Mouse (Mus musculus) spleen, embryonic (tissue): ENCODE measurements around the gene Zfp870.

Experiments used
- CTCF ChIA-PET: fragments of 350-600 bp; sonication (Branson Sonifier 250); formaldehyde crosslinking; loops from one replicate; lab custom pipeline; 2022; lab: Charles Lee

The Zfp870 gene

DNA sequence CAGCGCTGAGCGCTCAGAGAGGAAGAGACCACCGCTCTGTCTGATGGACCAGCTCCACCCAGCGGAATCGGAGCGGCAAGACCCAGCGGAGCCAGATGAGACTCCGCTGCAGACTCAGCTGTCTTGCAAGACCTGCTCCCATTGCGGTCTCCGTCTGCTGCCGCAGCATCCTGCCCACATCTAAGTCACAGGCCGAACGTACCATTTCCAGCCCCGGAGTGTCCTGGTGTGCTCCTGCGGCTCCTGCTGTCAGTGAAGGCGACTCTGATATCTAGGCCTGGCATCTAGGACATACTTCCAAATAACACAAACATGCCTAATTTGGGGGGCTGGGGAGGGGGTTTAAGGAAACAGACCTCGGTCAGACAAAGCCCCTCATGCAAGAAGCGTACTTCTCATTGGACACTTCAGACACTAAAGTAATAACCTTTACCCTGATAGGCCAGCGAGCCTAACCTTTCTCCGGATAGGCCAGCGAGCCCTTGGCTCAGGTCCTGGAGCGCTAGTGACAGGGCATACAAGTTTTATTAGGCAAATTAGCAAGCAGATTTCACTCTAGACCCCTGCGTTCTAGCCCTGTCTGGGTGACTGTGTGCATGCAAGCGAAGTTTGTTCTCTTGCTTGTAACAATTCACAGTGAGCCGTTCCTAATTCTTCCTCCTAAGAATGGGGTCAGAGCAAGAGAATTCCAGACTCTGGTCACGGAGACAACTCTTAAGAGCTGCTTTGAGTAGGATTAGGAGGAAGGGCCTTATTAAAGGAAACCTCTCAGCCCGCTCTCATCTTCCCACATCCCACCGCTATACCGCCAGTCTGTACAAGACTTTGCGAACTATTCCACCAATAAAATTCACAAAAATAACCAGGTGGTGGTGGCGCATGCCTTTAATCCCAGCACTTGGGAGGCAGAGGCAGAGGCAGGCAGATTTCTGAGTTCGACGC, at the start of gene Zfp870:
Gene Zfp870 (minus strand): TSS at position 404 of the 942 bp plus-strand sequence.
- CTCF ChIA-PET, result interaction anchor here (0.5 kb wide), 1 partner anchor 25 kb away, joined by 3 read pairs; no protein-coding TSS in a partner anchor

DNA sequence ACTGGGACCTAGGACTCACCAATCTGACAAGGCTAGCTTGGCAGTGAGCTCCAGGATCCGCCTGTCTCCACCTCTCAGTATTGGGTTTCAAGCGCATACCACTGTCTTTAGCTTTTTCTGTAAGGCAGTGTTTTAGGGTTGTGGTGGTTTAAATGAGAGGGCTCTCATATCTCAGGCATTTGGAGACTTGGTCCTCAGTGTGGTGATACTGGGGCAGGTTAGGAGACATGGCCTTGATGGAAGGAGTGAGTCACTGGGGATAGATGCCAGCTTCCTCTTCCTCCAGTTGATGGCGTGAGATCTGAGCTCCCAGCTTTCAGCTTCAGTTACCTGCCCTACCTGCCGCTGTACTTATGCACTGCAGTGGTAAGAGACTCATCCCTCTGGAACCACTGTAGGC, 48.4 kb upstream of the Zfp870 start:
- CTCF ChIA-PET, result interaction anchor here (0.6 kb wide), 1 partner anchor 1042 kb away, joined by 15 read pairs; no protein-coding TSS in a partner anchor

DNA sequence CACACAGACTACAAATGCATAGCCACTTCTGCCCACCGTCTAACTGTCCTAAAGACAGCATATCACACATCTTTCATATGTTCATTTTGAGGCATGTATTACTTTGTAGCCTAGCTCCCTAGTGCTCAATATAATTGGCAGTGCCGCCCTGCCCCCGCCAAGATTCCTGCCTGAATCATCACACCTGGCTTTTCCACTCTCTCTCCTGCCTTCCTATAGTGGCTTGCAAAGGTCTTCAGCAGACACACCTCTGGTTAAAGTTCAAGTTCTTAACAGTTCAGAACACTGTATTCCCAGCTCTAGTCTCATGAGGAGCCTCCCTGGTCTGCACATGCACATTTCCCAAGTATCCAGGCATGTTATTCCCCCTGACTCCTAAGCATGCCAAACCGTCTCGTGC, 36.4 kb upstream of the Zfp870 start:
- CTCF ChIA-PET, result no interaction called here

DNA sequence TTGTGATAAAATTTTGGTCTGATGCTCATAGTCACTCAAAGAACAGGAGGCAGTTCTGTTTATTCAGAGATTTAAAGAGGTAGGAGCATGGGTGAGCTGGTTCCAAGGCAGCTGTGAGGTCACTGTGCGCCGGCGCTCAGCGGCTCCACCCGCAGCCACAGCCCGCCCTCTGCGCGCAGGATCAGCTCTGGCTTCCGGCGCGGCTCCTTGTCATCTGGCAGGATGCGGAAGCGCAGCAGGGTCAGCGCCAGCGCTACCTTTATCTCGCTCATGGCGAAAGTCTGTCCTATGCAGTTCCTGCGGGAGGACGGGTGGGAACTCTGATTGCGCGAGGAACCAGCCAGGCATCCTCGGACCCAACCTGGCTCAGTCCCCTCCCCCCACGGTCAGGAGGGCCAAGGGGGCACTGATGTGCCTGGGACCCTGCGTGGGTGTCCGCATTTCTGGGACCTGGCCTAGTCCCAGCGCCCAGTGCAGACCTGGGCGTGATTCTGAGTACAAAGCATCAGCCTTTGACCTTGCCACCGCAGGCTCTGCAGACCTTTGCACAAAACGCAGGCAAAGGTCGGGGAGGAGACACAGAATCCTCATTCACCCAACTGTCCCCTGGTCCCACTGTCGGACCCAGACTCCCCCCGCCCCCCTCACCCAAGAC, 33.3 kb upstream of the Zfp870 start:
- CTCF ChIA-PET, result no interaction called here

DNA sequence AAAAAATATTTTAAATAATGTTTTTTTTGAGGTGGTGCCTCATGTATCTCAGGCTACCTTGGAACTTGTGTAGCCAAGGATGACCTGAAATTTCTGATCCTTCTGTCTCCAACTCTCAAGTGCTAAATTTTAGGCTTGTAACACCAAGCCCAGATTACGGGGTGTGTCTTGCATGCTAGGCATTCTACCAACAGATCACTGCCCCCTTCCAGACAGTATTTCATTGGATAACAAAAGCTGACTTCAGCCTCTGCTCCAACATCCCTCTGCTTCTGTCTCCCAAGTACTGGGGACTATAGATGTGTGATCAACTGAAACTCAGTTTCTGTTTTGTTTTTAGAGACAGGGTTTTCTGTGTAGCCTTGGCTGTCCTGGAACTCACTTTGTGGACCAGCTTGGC, 32.2 kb upstream of the Zfp870 start:
- CTCF ChIA-PET, result no interaction called here

DNA sequence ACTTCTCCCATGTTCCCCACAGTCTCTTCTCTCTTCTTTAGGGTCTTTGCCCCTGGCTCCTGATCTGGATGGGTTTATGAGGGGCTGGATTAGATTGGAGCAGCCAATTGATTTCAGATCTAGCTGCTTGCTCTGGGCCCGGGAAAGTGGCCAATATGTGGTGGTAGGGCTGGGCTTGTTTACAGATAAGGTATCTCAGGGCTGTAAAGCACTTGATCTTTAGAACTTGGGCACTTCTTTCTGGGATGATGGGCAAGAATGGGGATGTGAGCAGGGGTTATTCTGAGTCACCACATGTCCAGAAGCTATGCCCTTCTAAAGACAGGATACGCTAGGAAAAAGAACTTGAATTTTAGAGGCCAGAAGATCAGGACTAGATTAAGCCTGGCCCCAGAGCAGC, 27.7 kb upstream of the Zfp870 start:
- CTCF ChIA-PET, result no interaction called here

DNA sequence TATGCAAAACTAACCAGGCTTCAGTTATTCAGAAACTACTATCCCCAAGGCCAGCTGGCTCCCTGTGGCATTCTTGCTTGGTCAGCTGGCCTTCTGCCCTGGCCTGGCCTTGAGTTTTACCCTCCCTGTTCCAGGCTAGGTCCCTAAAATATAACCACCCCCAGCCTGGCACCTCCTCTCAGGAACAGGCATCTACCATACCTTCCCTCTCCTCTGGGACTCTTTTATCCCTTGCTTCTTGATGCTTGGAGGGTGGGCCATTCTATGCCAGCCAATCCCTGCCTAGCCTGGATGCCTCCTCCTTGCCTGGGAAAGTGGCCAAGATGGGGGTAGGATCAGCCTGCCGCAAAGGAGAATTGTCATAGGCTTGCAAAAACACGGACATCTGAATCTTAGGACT, 25.7 kb upstream of the Zfp870 start, which contains the start of gene Cyp4f14:
Gene Cyp4f14 (minus strand): TSS at position 212 of the 400 bp plus-strand sequence.
- CTCF ChIA-PET, result no interaction called here

DNA sequence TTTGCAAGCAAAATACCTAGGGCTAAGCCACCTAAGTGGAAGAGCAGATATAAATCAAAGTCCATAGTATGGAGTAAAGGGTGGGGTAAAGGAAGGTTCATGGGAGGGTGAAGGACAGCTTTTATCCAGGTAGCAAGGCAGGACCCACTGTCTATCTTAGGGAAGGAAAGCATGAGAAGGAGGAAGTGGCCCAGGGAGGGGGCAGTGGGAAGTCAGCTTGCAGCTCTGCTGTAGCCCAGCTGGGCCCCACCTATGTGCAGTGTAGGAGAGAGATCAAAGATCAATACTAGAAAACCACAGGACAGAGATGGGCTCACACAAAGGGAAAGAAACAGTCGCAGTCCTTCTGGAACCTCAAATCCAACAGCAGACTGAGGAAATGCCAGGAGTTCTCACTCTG, 24.6 kb upstream of the Zfp870 start:
- CTCF ChIA-PET, result no interaction called here

DNA sequence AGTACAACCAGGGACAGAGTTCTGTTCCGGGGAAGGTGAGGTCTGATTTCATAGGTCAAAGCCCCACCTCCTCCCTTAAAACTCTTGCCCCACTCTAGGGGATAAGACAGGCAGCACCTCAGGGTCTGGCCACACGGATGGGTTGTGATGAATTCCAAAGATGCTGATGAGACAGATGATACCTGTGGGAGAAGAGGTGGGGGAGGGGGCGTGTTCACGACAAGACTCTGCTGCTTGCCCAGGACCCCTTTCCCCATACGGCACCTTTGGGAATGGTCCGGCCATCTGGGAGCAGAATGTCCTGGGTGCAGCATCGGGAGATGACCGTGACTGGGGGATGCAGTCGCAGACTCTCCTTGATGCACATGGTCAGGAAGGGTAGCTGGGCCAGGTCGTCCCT, 14.7 kb upstream of the Zfp870 start:
- CTCF ChIA-PET, result no interaction called here

DNA sequence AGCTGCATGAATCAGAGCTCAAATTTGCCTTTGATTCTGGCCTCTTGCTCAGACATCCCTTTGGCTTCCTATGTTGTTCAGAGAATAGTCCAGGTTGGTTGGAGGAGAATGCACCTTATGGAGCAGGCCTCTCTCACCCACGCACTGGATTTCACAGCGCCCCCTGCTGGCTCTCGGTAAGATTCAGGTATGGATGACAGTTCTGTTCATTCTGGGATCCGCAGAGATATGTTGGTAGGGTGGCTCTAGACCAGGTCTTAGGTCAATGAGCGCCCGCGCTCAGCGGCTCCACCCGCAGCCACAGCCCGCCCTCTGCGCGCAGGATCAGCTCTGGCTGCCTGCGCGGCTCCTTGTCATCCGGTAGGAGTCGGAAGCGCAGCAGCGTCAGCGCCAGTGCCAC, 13.8 kb upstream of the Zfp870 start:
- CTCF ChIA-PET, result interaction anchor here (1.1 kb wide), 1 partner anchor 72 kb away, joined by 4 read pairs; no protein-coding TSS in a partner anchor

DNA sequence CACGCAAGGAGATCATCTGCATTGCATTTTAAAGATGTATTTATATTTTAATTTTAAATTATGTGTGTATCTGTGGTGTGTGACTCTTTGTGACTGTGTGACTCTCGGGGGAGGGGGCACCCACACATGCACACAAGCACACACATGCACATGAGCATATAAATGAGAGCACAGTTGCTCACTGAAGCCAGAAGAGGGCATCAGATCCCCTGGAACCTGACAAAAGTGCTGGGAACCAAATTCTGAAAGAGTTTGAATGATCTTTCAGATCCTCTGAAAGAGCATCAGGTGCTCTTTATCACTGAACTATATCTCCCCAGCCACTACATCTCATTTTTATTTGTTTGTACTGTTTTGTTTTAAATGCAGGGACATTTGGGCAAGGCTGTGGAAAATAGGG, 13.0 kb upstream of the Zfp870 start:
- CTCF ChIA-PET, result interaction anchor here (1.1 kb wide), 1 partner anchor 72 kb away, joined by 4 read pairs; no protein-coding TSS in a partner anchor

DNA sequence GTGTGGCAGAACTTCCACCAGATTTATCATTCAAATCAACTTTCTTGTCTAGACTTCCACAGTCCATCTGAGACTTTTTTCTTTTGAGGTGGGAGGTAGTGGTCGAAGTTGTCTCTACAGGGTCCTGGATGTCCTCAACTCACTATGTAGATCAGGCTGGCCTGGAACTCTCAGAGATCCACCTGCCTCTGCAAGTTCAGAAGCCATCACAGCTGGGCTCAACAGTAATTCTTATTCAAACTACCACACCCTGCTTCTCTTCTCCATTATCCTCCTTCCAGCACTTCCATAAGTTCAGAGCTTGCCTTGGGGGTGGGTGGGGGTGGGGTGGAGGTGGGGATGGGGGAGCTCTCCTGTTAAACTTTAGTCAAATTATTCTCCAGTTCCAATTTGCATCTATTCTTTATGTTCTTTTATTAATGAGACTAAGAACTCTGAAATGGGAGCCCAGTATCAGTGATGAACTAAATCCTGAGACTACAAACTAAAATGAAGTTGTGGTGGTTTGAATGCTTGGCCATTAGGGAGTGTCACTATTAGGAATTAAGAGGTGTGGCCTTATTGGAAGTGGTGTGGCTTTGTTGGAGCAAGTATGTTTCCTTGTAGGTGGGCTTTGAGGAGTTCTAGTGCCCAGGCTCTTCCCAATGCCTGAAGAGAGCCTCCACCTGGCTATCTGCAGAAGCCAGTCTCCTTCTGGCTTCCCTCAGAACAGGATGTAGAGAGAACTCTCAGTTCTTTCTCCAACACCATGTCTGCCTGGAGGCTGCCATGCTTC, 10.5 kb upstream of the Zfp870 start:
- CTCF ChIA-PET, result interaction anchor here (0.6 kb wide), 1 partner anchor 29 kb away, joined by 4 read pairs; no protein-coding TSS in a partner anchor

DNA sequence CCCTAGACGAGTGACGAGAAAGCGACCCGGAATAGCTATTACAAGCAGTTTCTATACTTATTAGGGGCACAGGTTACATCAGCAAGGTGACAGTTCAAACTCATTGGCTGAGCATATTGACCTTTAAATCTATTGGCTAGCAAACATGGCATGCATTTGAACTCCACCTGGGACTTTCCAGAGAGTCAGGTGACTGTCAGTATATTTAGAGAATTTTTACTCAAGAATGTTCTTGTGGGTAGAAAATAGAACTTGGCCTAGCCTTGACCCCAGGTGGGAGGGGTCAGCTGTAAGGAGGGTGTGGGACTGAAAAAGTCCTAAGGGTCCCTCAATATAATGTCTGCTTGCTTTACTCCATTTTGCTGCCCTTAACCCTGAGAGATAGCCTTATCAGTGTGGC, 4.0 kb upstream of the Zfp870 start:
- CTCF ChIA-PET, result no interaction called here

DNA sequence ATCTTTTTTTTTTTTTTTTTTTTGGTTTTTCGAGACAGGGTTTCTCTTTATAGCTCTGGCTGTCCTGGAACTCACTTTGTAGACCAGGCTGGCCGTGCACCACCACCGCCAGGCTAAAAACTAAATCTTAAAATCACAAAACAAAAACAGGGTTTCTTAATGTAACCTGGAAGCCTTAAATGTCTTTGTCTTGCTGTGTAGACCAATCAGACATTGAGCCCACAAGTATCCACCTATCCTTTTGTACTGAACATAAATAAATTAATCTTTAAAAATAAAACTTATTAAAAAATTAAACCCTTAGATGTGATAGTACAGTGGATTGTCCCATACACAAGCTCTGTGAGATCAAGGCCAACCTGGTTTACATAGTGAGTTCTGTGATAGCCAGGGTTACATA, 2.5 kb upstream of the Zfp870 start:
- CTCF ChIA-PET, result interaction anchor here (0.6 kb wide), 1 partner anchor 9 kb away, joined by 13 read pairs; no protein-coding TSS in a partner anchor

DNA sequence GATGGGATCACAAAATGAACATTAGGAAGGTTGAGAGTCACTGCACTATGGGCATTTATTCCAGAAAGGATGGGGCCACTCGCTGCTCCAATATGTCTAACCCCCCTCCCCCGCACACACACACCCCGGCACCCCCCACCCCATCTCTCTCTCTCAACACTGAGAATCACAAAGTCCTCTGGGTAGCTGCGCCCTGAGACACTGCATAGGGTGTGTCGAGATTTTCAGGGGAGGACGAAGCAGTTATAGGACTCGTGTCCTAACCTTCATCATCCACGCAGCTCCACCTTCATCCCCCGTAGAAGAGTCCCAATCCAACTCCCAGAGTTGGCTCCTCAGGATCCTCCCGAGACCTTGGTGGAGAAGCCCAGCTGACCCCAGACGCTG, 597 bp downstream of the Zfp870 start:
- CTCF ChIA-PET, result interaction anchor here (0.5 kb wide), 1 partner anchor 24 kb away, joined by 3 read pairs; no protein-coding TSS in a partner anchor

DNA sequence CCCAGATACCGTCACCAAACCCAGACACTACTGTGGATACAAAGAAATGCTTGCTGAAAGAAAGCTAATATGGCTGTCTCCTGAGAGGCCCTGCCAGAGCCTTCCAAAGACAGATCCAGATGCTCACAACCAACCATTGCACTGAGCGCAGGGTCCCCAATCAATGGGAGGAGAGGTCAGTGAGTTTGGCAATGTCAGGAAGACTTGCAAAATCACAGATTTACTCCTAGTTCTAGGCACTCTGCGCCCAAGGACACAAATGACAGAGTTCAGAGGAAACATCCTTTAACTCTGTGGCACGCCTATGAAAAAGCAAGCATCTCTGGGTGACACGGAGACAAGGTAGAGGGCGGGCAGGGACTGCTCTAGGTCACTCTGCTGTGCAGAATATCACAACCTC, 1.8 kb downstream of the Zfp870 start:
- CTCF ChIA-PET, result no interaction called here

DNA sequence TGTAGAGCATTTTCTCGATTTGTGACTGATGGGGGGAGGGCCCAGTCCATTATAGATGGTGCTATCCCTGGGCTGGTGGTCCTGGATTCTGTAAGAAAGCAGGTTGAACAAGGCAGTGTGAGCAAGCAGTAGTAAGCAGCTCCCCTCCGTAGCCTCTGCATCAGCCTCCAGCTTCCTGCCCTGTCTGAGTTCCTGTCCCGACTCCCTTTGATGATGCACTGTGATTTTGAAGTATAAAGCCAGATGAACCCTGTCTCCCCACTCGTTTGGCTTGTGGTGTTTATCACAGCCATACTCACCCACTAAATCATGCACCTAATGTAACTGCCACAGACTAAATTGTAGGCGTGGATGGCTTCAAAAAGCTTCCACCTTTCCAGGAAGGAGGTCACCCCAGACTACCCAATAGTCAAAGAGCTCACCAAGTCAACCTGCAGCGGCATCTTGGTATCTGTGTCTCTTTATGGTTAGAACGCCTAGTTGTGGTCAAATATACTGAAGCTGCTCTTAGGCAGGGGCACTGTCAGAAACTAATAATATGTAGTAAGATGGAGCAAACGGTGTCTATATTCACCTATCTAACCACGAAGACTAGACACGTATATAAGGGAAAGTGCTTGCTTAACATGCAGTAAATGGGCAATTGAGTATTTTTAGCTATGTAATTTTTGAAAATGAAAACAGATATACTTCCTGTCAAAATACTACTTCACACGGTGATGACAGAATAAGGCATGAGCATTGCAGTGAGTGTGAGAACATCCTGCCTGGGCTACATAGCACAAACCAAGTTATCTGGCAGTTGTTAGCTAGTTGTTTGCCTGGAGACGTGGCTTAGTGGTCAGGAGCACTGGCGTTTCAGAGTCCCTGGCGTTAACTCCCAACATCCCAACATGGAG, 10.9 kb downstream of the Zfp870 start:
- CTCF ChIA-PET, result no interaction called here

DNA sequence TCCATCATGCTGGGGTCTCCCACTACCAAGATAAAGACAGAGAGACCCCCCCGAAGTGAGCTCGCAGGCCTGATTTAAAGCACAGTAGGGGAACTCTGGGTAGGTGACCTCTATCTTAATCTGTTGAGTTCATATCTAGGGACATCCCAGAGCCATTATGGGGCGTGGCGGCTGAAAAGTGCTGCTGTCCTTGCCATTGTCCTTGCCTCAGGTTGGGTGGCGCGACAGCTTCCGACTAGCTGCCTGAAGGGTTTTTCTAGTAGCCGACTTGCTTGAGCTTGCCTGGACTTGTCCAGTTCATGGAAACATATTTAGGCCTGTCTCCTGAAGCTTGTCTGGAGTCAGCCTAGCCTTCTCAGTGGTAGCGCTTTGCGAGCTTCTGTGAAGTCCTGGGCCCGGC, 12.7 kb downstream of the Zfp870 start:
- CTCF ChIA-PET, result no interaction called here

DNA sequence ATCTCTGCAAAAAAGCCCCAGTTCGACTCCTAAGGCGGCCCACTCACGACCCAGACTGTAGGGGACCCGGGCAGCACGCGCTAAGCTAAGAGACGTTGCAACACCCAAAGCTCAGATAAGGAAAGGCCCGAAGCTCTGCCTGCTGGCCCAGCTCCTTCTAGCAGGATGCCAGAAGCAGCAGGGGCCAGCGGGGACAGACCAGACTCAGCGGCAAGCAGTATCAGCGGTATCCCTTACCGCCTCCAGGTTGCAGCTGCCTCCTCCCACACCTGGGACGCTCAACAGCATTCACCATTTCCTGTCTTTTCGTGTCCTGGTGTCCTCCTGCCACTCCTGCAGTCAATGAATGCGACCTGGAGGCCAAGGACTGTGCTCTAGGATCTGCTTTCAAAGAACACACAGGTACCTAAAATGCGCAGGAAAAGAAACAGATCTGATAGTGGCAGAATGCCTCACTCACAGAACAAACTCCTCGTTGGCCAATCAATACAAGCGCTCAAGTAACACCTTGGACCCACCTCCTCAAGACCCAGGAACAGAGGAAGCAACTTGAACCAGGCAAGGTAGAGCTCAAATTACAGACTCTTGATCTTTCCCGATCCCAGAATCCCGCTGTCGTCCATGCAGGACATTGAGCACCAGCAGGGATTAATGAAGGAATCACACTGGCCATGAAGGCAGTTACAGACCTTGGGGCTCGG, 13.8 kb downstream of the Zfp870 start:
- CTCF ChIA-PET, result no interaction called here

DNA sequence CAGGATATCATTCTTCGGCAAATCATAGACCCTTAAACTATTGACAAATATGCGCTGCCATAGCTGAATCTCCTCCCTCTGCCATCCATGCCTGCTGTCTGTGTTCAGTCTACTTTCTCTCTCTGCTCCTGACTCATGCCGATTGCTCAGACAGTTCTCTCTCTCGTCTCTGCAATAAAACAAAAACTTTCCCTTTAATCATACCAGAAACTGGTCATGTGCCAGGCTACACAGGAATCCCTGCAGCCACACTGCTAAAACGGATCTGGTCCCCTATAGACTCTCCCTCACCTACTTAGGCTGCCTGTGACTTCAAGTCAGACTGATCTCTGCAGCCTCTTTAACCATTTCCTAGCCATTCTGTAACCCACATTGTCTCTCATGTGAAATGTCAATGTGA, 18.7 kb downstream of the Zfp870 start:
- CTCF ChIA-PET, result no interaction called here
